Mouse (Mus musculus) forebrain, embryonic 13.5 days (tissue): ENCODE results near the gene Dmrtc2. TPM values are rescaled to one million over a fixed set of nuclear protein-coding genes. Genes with fewer than 3 reads are reported as not detected.

Experiments used
- ATAC-seq: fragments of 200-750 bp; cut with Nextera tagmentation; 2 replicates; pipeline ENCODE4 v1.8.0; 2017
- H3K27ac ChIP-seq: fragments of 300-500 bp; sonication (generic); 2 replicates; pipeline ENCODE4 v1.5.1; 2015; ENCODE audit warnings: inconsistent platforms, mild to moderate bottlenecking, moderate library complexity
- H3K27me3 ChIP-seq: fragments of 300-500 bp; sonication (generic); 2 replicates; pipeline ENCODE4 v1.6.1; 2015; ENCODE audit warnings: mild to moderate bottlenecking, inconsistent platforms
- H3K36me3 ChIP-seq: fragments of 300-500 bp; sonication (generic); 2 replicates; pipeline ENCODE4 v1.6.1; 2015; ENCODE audit warnings: mild to moderate bottlenecking, inconsistent platforms; ENCODE audit not compliant: poor library complexity, severe bottlenecking
- H3K4me1 ChIP-seq: fragments of 300-500 bp; sonication (generic); 2 replicates; pipeline ENCODE4 v1.6.1; 2015; ENCODE audit warnings: inconsistent platforms
- H3K4me2 ChIP-seq: fragments of 300-500 bp; sonication (generic); 2 replicates; pipeline ENCODE4 v1.6.1; 2015; ENCODE audit warnings: inconsistent platforms, mild to moderate bottlenecking, moderate library complexity
- H3K4me3 ChIP-seq: fragments of 300-500 bp; sonication (generic); 2 replicates; pipeline ENCODE4 v1.5.1; 2015; ENCODE audit warnings: mild to moderate bottlenecking, inconsistent platforms
- H3K9ac ChIP-seq: fragments of 300-500 bp; sonication (generic); 2 replicates; pipeline ENCODE4 v1.6.1; 2015; ENCODE audit warnings: mild to moderate bottlenecking, inconsistent platforms
- H3K9me3 ChIP-seq: fragments of 300-500 bp; sonication (generic); replicated peaks from 2 replicates; pipeline ENCODE4 v1.6.1; 2016; ENCODE audit warnings: inconsistent platforms
- WGBS: fragments of 180-500 bp; shearing (Covaris S2); methylation state at CpG from one replicate; pipeline ENCODE4 v1.1.7; 2015; 5-methylcytosine and 5-hydroxymethylcytosine counted together
- polyA plus RNA-seq: library from polyadenylated mRNA; unstranded; fragments of >200 nt; fragmentation: Nextera tagmentation; extraction: Ambion mirVana; gene quantifications from 2 replicates; pipeline ENCODE4 v1.2.1, GENCODE M21; 2015

Gene Dmrtc2
- polyA plus RNA-seq, 1 experiment from 2014 or later = 0.13 TPM

DNA sequence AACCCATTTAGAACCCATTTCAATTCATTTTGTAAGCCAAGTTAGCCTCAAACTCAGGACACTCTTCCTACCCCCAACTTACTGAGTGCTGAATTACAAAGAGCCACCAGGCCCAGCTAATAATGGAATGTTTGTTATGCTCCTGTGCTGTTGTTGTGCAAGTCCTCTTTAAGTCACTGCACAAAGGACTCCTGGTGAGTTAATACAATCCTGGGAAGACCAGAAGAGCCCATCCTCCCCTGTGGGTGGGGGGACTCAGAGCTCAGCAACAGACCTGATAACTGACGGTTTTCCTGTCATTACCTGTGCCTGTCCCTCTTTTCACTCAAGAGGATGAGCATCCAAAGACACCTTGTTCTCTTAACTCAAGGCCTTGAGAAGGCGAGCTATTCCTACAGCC is 9.8 kb downstream of the Dmrtc2 start:
- Histone ChIP-seq H3K4me1 (no peaks in the 10 kb centered on the region), H3K27me3 (no peaks in the 10 kb centered on the region), H3K9me3 (no peaks in the 10 kb centered on the region), H3K36me3 (no peaks in the 10 kb centered on the region), H3K9ac (peak overlapping the region; percentile 21; the same call in 1 of the 2 replicates), H3K4me3 (no peak overlapping the region), H3K27ac (no peak overlapping the region), H3K4me2 (no peak overlapping the region)
- no peak for ATAC-seq
- WGBS = 12% methylated on average over 2 of the region's 2 CpGs

DNA sequence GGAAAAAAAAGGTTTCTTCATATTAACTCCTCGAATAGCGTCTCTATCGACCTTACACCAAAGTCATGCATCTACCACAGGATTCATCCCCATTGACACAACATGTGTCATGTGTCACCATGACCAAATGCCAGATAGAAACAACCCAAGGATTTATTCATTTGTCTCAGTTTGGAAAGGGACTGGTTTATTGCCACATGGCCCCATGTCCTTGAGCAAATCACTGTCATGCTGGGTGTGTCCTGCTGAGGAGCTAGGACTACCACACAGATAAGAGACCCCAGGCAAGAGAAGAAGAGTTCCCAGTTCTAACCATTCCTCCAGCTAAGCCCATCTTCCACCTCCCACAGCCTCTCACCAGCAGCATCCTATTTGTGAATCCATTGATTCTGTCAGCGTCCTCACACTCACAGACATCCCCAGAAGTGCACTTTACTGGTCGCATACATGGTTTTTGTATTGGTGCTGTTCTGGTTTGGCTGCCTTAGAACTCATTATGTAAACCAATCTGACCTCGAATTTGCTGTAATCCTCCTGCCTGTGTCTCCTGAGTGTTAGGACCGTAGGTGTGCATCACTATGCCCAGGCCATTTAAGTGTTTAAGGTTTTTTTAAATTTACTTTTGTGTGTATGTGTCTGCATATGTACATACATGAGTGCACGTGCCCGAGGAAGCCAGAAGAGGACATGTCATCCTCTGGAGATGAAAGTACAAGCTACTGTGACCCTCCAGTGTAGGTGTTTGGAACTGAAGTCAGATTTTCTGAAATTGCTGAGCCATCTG is 12.8 kb downstream of the Dmrtc2 start:
- H3K4me2 ChIP-seq = no peak overlapping the region
- no peak overlapping the region for H3K9ac ChIP-seq
- H3K4me3 ChIP-seq = no peak overlapping the region
- H3K36me3 ChIP-seq = peaks cover 20% of the 10 kb centered on the region
- ATAC-seq = no peak
- H3K27ac ChIP-seq = no peak overlapping the region
- peaks cover 27% of the 10 kb centered on the region for H3K4me1 ChIP-seq
- WGBS = 93% methylated on average over 9 of the region's 9 CpGs
- H3K9me3 ChIP-seq = no peaks in the 10 kb centered on the region
- H3K27me3 ChIP-seq = no peaks in the 10 kb centered on the region

DNA sequence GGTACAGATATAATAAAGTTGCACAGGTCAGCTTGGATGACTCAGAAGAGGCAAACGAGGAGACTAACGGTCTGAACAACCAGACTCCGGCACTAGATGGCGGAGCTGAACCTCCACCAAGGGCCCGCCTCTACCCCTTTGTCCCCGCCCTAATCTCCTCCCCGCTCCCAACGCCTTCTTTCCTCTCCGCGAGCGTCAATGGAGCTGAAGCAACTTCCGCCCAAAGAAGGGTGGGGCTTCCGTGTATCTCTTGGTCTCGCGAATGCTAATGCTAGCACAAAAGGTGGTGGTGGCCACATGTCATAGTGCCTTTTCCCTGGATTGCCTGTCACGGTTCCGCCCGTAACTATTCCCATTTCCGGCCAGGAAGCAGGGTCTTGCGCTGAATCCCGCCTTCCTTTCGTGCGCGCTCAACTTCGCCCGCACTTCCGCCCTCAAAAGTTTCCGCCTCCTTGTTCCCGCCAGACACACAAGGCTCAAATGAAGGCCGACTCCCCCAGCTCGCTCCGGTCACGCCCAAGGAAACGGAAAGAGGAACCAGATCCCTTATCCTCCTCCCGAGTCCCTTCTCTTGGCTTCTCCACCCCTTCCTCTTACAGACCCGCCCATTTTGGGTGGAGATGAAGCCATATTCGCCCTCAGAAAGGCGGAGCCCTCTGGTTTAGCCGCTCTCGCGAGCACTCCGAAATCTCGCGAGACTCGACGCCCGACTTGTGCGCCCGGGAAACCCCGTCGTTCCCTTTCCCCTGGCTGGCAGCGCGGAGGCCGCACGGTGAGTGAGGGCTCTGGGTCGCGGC is 14.2 kb downstream of the Dmrtc2 start, which contains the start of gene Rps19:
Gene Rps19, plus strand, starts transcription at position 476 of the 797 bp plus-strand sequence.
- H3K9me3 ChIP-seq = no peaks in the 10 kb centered on the region
- WGBS = under 1% methylated on average over 57 of the region's 57 CpGs
- peak within 1 kb of the TSS; percentile 91 for H3K4me3 ChIP-seq
- H3K27me3 ChIP-seq = no peaks in the 10 kb centered on the region
- H3K27ac ChIP-seq = peak within 1 kb of the TSS; percentile 91
- H3K9ac ChIP-seq = peak within 1 kb of the TSS; percentile 100
- peak; percentile 93 for ATAC-seq
- peaks cover 35% of the 10 kb centered on the region for H3K36me3 ChIP-seq
- H3K4me1 ChIP-seq = peaks cover 31% of the 10 kb centered on the region
- peak within 1 kb of the TSS; percentile 86 for H3K4me2 ChIP-seq

DNA sequence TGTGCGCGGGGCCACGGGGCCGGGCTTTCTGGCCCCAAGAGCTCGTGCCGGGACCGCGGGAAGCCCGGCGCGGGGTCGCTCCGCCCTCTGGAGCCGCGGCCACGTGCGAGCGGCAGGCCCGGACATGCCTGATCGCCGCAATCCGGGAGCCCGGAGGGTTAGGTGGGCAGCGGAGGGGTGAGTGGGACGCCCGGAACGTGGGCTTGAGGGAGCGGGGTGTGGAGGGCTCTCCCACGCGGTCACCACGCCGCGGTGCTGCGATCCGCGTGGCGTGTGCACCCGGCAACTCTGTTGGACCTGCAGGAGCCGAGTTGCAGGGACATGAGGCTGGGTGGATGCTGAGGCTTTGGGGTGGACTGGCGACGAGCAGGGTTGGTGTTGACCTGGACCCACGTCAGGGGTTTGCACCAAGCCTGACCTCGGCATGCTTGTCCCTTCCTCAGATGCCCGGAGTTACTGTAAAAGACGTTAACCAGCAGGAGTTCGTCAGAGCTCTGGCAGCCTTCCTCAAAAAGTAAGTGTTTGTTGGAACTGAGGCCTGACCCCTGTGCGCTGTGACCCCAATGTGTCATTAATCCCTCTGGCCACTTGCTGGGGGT is 14.9 kb downstream of the Dmrtc2 start:
- peak overlapping the region; percentile 86 for H3K4me2 ChIP-seq
- H3K9ac ChIP-seq = peak overlapping the region; percentile 100
- H3K27ac ChIP-seq = peak overlapping the region; percentile 91
- H3K9me3 ChIP-seq = no peaks in the 10 kb centered on the region
- H3K36me3 ChIP-seq = peaks cover 42% of the 10 kb centered on the region
- under 1% methylated on average over 47 of the region's 47 CpGs for WGBS
- no peaks in the 10 kb centered on the region for H3K27me3 ChIP-seq
- peaks cover 31% of the 10 kb centered on the region for H3K4me1 ChIP-seq
- no peak; the same call in 1 of the 2 replicates for ATAC-seq
- peak overlapping the region; percentile 91 for H3K4me3 ChIP-seq

DNA sequence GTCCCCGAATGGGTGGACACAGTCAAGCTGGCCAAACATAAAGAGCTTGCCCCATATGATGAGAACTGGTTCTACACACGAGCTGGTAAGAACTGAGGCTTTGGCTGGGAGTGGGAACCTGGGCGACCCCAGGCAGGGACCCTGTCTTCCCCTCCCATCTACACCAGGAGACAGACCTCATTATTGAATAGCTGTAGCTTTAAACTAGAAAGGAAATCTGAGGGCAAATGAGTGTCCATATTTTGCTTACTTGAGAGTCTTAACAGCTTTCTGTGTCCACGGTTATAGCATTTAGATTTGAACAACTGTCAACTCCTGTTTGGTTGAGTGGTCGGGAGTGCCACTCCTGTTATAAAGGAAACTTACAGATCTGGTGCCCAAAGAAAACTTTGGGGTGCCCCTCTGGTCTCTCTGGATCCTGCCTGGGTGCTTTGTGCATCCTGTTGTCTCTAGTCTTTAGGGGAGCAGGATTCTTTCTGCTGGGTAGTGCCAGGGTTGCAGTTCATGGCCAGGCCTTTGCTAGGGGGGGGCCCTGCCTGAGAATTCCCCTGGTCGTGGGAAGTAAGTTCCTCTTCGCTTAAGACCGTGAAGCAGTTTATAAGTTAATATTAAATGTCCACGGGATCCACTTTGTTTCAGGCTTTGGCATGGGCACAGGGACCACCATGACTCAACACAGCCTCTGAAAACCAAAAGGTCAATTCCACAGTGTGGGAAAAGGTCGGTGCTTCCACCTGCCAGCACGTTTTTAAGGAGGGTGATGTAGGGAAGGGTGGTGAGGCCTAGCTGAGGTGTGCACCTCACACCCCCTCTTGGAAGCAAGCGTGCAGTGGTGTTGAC is 15.8 kb downstream of the Dmrtc2 start:
- peak overlapping the region; percentile 100 for H3K9ac ChIP-seq
- no peak for ATAC-seq
- H3K4me2 ChIP-seq = peak overlapping the region; percentile 86
- H3K4me3 ChIP-seq = peak overlapping the region; percentile 91
- peaks cover 50% of the 10 kb centered on the region for H3K36me3 ChIP-seq
- no peaks in the 10 kb centered on the region for H3K9me3 ChIP-seq
- H3K4me1 ChIP-seq = peaks cover 31% of the 10 kb centered on the region
- 44% methylated on average over 12 of the region's 12 CpGs for WGBS
- H3K27me3 ChIP-seq = no peaks in the 10 kb centered on the region
- H3K27ac ChIP-seq = peak overlapping the region; percentile 25; the same call in 1 of the 2 replicates

DNA sequence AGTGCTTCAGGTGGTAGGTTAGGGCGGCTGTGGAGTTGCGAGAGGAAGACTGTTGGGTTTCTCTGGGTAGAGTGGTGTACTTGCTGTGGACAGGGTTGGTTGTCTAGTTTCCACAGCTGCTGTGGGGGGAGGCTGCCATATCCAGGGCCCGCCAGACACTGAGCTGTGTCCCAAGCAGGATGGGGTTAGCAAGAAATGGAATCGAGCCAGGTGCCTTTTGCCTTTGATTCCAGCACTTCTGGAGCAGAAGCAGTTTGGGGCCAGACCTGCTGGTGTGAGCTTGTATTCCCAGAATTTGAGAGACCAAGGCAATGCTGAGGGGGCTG is 16.4 kb downstream of the Dmrtc2 start:
- no peaks in the 10 kb centered on the region for H3K27me3 ChIP-seq
- no peak overlapping the region; the same call in 1 of the 2 replicates for H3K27ac ChIP-seq
- H3K4me3 ChIP-seq = peak overlapping the region; percentile 91
- ATAC-seq = no peak
- H3K9ac ChIP-seq = peak overlapping the region; percentile 100
- peak overlapping the region; percentile 86 for H3K4me2 ChIP-seq
- peaks cover 31% of the 10 kb centered on the region for H3K4me1 ChIP-seq
- 60% methylated on average over 4 of the region's 4 CpGs for WGBS
- no peaks in the 10 kb centered on the region for H3K9me3 ChIP-seq
- H3K36me3 ChIP-seq = peaks cover 56% of the 10 kb centered on the region

DNA sequence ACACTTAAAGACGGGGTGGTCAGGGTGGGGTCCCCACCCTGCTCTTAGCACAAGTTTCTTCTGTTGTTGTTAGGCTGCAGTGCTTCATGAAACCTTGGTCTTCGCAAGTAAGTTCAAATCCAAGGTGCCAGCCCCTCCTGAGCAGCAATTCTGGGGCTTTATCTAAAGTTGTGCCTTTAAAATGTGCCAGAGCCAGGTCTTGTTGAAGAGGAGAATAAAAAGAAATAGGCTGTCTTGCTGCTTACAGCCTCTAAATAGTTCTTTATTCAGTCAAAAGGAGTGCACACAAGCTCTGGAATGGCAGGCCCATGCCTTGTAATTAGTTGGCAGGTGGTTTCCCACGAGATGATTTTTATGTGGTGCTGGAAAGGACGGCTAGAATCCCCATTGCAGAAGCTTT is 17.2 kb downstream of the Dmrtc2 start:
- H3K27ac ChIP-seq = peak overlapping the region; percentile 16; the same call in 1 of the 2 replicates
- peaks cover 31% of the 10 kb centered on the region for H3K4me1 ChIP-seq
- 0 out of 2 replicates have a peak overlapping the region, but pooled peaks have one; percentile 91 for H3K4me3 ChIP-seq
- 52% methylated on average over 4 of the region's 4 CpGs for WGBS
- H3K9me3 ChIP-seq = no peaks in the 10 kb centered on the region
- H3K9ac ChIP-seq = peak overlapping the region; percentile 100
- H3K27me3 ChIP-seq = no peaks in the 10 kb centered on the region
- peaks cover 58% of the 10 kb centered on the region for H3K36me3 ChIP-seq
- ATAC-seq = no peak
- H3K4me2 ChIP-seq = peak overlapping the region; percentile 86

DNA sequence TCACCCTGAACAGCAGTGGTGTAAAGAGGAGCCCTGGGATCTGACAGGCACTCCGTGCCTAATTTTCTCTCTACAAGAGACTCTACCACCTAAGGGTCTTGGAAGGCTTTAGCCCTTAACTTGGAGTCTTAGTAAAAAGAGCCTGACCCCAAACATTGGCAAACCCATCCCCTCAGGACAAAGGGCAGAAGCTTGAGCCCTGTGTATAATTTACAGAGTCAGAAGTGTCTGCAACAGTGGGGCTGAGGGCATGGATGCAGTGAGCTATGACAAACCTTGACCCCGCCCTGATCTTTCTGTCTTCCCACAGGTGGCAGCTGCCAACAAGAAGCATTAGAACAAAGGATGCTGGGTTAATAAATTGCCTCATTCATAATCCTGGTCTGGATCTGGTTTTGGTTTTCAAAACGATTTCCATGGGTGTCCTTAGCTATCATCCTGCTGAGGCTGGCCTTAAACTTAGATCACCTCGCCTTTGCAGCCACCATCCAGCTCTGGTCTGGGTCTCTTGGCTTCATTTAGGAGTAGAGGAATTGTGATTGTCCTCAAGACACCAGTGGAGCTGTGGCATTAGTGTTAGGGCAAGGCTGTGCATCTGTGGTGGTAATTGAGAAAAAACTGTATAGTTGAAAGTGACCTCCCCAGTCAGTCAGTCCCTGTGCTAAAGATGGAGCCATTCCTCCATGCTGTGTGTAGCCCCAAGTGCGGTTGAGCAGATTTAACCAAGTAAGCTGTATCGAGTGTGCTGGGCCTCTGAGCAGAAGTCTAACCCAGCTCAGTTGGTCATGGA is 19.8 kb downstream of the Dmrtc2 start:
- WGBS = 80% methylated on average over 6 of the region's 6 CpGs
- no peaks in the 10 kb centered on the region for H3K9me3 ChIP-seq
- no peak overlapping the region for H3K4me3 ChIP-seq
- H3K9ac ChIP-seq = no peak overlapping the region
- H3K27me3 ChIP-seq = no peaks in the 10 kb centered on the region
- H3K27ac ChIP-seq = no peak overlapping the region
- peaks cover 58% of the 10 kb centered on the region for H3K36me3 ChIP-seq
- ATAC-seq = no peak
- no peak overlapping the region for H3K4me2 ChIP-seq
- peaks cover 31% of the 10 kb centered on the region for H3K4me1 ChIP-seq

DNA sequence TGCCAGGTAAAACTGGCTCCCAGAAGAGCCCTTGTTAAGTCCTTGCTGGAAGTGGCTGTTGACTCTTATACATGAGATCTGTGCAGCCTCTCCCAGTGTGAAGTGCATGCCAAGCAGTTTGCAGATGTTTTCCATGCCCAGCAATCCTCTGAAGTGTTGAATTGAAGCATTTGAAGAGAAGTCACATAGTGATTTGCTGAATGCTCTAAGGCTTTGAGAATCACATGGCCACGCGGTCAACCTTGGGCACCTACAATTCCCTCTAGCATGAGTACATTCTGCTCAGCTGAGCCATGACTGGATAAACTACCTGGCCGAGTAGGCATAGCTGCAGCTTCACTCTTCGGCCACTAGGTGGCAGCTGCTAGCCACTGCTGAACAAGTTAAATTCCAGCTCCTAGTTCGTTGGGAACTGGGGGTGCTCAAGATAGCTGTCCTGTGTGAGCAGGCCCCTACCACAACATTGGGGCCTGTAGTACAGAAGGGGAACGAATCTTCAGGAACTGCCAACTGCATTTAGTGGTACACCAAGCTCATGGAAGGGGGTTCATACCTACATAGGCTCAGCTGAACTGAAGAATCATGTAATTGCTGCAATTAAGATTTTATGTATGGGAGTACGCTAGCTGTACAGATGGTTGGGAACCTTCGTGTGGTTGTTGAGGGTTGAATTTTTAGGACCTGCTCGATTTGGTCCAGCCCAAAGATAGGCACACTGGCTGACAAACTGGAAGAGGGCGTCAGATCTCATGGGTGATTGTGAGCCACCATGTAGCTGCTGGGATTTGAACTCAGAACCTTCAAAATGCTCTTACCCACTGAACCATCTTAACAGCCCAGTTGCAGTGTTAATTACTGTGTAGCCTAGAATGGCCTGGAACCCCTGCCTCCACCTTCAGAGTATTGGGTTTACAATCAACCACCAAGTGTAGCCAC is 20.7 kb downstream of the Dmrtc2 start:
- Histone ChIP-seq H3K27me3 (no peaks in the 10 kb centered on the region), H3K4me3 (no peak overlapping the region), H3K4me2 (no peak overlapping the region), H3K36me3 (peaks cover 58% of the 10 kb centered on the region), H3K9ac (no peak overlapping the region), H3K9me3 (no peaks in the 10 kb centered on the region), H3K27ac (no peak overlapping the region), H3K4me1 (peaks cover 25% of the 10 kb centered on the region)
- 33% methylated on average over 10 of the region's 10 CpGs for WGBS
- ATAC-seq = peak; percentile 70
